Mouse (Mus musculus) thymus, postnatal 25 days (tissue): Measurements from ENCODE around the gene Dmac2.
A peak's percentile ranks its signal among the peaks of the same experiment; 100 is the strongest.
"Not testable (repeated sequence)": the region's sequence is repeated elsewhere in the genome, so short reads cannot be mapped to it uniquely, and the experiment has no call there.

Experiments used
- DNase-seq: peaks from one replicate; pipeline ENCODE4 v3.0.0; 2022

Dmac2 gene

DNA sequence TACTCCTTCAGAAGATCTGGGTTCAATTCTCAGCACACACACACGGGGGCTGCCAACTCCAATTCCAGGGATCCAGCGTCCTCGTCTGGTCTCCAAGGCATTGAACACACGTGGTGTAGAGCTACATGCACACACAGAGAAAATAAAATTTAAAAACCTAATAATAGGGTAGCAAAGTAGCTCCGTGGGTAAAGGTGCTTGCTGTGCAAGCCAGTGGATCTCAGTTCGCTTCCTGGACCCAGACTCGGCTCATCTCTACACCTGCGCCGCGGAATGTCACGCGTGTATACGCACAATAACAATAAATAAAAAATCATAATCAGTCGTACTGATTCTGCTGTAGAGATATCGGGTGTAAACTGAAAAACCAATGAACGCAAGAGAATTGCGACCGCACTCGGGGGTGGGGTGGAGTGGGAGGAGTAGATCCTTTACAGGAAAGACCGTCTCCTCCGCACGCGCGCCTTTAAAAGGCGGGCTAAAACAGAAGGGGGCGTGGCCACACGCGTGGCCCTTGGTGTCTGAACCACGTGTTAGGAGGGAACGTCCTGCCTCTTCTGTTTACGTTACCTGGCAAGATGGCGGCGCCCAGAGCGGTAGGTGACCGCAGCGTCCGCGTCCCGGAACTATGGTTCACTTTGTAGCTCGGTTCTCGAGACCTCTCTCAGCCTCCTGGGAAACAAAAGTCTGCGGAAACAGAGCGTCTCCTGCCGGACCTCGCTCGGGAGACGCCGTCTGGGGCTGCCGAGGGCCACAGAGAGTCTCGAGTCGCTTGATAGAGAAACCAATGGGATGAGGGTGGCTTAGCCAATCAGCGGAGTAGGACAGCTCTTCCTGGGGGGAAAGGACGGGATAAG lies at the start of gene Dmac2:
Gene Dmac2 (plus strand): TSS at position 550 of the 857 bp plus-strand sequence.
- DNase-seq = peak; percentile 94

DNA sequence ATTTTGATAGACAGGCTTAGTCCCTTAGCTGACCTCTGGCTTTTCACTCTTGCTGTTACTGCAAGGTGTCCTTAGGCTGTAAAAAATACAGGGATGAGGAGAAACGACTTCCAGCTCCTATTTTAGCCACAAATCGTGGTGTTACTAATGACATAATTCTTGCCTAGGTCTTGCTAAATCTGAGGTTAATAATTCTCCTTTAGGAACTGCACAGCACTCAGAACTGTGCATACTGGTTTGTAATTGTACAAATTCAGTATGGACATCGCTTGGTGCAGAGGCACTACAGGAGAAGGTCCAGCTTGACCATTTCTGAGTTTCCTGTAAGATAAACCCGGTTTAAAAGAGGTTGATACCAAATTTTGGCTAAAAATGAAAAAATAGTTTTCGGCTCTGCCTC lies 45.4 kb upstream of the Dmac2 start:
- not testable (repeated sequence) for DNase-seq

DNA sequence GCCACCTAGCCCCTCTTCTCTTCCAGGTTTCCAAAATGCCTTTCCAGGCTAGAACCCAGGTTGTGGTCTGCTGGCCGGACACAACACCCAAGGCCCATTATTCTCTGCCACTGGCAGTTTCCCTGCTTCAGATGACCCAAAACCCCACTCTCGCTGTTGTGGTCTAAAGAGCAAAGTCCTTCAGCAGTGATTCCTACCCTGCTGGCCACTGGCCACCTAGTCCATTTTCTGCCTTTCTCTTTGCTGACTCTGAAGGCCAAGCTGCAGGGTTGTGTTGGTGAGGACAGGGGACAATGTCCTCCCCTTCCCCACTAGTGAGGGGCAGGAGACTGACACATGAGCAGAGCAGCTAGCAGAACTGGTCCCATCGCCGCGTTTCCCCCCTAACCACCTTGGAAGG lies 44.1 kb upstream of the Dmac2 start:
- DNase-seq = no peak

DNA sequence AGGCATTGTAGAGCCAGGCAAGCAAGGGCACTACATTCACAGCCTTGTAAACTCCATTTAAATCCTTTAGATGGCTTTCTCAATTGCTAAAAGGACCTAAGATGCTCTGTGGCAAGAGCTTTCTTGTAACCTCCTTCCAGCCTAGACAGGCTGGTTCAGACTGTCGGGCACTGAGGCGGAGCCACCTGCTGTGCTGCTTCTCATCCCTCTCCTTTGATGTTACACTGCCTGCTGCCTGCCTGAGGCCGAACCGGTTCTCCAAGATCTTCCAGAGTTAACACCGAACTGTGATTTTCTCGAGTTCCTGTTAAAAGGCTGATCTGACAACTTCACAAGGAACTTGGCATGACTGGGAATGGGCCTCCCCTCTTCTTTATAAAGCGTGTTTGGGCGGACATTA lies 43.3 kb upstream of the Dmac2 start:
- DNase-seq = peak; percentile 48

DNA sequence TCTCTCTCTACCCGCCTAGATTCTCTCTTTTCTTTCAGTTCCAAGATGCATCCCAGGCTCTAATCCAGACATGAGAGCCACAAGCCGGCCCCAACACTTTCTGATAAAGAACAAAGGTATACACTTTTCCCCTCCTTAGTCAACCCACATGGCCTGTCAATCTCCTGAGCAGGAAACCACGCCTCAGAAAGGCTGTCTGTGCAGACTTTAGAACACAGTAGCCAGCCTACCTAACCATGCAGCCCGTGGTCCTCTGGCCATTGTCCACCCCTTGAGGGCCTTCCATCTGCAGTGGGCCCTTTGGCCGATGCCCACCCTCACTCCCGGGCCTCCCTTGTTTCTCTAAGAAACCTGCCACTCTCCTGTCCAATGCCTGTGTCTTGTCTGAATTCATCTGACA lies 42.9 kb upstream of the Dmac2 start:
- DNase-seq = not testable (repeated sequence)

DNA sequence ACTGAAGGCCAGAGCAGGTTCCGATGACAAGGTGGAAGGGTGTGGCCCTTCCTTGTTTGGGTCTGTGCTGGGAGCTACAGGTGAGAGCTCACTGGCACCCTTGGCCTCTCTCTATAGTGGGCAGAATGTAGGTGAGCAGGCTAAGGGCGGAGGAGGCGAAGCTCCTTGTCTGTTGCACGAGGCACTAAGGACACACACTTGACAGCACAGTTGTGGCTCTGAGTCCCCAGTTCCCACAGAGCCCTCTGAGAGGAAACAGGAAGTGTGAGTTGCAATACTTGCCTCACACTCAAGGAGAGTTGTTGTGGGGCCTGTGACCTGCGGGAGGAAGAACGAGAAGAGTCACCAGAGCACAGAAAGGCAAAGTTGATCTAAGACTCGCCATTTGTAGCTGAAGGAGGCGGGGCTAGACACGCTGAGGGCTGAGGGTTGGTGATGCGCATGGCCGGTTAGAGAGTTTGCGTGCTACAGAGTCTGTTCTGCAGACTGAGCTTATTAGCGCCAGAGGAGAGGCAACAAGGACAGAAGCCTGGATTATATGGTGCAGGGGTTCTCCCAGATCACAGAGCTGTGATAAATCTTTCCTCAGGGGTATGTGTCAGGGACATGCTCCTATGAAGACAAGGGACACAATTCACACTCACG lies 42.3 kb upstream of the Dmac2 start:
- peak; percentile 44 for DNase-seq

DNA sequence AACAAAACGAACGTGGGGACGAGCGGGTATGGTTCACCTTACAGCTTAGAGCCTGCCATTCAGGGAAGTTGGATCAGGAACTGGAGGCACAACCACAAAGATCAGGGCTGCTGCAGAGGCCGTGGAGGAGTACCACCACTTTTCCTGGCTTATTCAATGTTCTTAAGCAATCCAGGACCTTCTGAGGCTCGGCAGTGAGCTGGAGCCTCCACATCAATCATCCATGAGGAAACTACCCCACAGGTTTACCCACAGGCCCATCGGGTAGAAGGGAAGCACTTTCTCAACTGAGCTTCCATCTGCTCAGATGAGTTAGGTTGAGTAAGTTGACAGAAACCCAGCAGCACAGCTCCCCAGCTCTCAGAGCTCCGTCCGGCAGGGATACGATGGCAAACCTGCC lies 39.8 kb upstream of the Dmac2 start:
- no peak for DNase-seq

DNA sequence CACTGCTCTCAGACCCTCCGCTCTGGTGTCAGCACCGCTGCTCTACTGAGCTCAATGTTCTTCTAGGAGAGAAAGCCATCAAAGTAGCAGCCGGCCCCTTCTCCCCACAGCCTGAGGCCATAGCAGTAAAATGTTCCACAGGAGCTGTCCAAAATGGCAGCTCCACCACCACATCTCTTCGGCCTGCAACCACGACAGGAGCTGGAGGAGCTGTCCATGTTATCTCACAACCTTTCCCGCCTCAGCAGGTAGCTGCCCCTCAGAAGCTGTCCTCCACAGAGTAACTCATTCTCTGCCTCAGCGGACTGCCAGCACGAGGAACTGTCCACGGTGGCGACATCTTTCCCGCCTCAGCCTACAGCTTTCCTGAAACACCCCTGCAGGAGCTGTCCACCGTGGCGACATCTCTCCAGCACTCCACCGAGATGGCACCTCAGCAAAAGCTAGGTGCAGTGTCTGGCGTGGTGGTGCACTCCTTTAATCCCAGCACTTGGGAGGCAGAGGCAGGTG lies 36.9 kb upstream of the Dmac2 start:
- no peak for DNase-seq

DNA sequence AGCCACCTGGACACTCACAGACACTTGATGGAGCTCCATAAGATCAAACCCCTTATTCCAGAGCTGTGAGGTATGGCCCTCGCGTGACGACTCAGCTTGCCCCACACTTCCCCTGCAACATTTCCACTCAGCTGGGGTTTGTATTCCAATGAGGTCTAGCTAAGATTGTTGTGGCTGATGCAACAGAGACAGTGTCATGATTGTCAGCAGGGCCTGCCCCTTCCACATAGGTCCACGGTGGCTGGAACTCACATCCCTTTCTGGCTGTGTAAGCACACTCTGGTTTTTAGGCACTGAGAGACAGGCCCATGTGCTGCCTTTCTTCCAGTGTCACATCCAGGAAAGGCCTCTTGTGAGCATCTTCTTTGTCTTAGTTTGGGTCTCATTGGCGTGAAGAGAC lies 34.6 kb upstream of the Dmac2 start:
- no peak for DNase-seq

DNA sequence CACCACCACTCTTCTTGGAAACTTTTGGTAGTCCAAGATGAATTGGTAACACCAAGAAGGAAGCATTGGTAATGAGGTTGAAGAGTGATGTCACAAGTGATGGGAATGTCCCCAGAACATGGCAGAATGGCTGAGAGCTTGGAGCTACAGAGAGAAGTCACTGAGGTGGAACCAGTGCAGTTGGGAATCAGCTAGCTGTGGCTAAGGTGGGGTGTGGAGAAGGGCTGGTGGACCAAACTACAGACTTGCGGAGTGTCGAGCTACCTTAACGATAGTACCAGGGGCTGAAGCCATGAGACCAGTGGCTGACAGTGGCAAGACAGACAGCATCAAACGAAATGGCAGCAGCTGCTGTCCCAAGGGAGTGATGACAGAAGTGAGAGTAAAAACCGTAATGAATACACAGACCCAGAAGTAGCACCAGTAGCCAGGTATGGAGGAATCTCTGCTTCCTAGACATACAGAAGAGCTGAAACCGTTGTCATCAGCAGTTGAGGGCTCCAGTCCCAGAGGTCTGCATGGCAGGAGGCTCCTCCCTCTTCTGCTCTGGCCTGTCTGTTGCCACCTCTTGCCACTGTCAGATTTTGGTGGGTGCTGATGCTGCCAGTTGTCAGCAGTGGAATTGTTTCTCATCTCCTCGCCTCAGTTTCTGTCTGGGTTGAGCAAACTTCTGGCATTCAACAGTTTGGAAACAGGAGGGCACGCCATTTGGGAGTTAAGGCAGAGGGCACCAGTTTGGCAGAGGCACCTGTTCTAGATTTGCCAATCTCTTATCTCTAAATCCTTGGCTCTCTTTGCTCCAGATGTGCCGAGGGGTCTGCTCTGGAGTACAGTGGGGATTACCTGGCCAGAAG lies 33.6 kb upstream of the Dmac2 start:
- DNase-seq = no peak

DNA sequence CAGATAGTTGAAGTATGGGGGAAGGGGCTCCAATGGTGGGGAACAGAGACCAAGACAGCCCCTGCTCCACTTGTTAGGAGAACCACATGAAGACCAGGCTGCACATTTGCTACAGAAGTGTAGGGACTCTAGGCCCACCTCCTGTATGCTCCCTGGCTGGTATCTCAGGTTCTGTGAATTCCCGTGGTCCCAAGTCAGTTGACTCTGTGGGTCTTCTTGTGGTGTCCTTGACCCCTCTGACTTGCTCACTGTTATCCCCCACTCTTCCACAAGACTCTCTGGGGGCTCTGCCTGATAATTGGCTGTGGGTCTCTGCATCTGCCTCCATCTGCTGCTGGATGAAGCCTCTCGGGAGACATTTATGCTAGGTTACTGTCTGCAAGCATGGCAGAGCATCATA lies 28.0 kb upstream of the Dmac2 start:
- no peak for DNase-seq

DNA sequence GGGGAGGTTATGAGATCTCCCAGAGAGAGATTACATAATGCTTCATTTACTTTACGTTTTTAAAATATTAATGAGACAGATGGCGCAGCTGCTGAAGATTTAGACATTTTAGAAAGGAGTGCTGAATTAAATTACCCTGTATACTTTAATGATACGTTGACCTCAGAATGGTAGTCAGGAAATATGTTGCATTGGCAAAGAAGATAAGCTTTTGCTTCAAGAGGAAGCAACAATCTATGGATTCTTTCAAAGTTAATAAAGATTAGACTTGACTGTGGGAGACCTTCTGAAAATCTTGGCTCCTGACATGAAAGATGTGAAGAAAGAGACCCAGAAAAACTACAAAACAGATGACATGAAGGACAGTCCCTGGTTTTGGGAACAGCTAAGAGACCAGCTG lies 25.4 kb upstream of the Dmac2 start:
- no peak for DNase-seq

DNA sequence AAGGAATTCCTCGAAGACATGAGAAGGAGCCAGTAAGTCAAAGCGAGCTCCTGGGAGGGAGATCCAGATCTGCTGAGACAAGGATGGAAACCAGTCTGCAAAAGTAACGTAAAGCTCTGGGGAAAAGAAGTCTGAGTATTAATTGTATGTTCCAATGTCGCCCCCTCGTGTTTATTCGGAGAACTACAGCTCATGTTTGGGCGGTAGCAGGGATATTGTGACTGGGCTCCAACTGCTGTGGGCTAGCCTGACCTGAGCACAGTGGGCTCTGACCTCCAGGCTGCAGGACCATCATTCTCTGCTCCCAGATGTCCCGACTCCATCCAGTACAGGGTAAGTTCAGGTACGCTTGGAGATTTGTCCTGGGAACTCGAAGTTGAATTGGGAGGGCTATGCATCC lies 19.6 kb upstream of the Dmac2 start:
- DNase-seq = peak; percentile 78

DNA sequence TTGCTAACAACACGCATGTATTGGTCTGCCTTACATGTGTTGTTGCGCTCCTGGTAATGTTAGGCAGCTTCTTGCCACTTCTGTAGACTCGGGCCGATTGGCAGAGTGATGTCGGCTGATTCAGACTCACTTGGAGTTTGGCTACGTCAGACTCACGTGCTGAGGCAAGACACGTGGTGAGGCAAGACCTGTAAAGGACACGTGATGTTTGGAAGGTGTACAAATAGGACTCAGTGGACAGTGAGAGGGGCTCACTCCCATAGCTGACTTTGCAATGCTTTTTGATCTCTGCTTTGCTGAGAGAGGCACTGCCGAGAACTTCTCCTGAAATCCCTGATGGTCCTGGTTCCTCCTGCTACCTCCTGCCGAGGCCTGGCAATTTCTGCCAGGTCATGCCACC lies 18.5 kb upstream of the Dmac2 start:
- no peak for DNase-seq

DNA sequence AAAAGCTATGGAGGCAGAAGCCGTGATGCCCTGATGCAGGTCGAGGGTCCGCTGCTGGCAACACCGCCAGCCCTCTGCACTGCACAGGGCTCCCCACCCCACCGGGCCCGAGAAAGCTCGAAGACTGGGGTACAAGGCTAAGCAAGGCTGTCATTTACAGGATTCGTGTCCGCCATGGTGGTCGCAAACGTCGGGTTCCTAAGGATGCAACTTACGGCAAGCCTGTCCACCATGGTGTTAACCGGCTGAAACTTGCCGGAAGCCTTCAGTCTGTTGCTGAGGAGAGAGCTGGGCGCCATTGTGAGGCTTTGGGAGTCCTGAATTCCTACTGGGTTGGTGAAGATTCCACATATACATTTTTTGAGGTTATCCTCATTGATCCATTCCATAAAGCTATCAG lies 17.9 kb upstream of the Dmac2 start:
- no peak for DNase-seq

DNA sequence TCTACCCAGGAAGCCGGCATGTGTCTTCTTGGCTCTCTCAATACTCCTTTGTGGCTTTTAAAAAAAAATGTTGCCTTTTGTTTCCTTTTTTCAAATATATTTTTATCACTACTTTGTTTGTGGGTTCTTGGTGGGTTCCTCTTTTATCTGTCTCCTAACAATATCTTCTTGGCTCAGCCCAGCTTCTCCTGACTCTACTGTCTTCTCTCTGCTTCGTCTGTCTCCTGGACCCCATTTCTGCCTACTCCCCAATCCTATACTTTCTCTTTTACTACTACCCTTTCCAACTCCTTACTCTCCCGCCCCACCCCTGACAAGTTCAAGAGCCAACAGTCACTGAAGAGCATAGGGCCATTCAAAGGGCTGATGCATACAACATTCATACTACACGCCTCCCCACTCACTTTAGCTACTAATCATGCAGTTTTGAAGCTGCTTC lies 12.6 kb upstream of the Dmac2 start:
- DNase-seq = no peak

DNA sequence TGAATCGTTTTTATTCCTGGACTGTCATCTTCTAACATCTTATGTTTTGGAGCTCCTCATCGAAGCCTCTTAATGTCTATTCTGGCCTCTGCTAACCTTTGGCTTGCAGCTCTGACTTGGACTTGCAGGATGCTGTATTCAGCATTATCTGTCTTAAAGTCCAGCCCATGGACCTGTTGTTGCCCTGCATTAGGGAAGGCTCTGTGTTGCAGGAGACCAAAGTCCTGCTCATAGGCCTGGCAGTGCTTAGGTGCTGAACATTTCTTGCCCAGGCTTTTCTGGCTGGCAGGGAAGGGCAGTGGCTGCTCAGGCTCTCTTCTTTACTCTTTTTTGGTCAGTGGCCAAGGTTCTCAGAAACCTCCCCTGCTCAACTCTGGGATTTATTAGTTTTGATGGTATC lies 12.0 kb upstream of the Dmac2 start:
- no peak for DNase-seq

DNA sequence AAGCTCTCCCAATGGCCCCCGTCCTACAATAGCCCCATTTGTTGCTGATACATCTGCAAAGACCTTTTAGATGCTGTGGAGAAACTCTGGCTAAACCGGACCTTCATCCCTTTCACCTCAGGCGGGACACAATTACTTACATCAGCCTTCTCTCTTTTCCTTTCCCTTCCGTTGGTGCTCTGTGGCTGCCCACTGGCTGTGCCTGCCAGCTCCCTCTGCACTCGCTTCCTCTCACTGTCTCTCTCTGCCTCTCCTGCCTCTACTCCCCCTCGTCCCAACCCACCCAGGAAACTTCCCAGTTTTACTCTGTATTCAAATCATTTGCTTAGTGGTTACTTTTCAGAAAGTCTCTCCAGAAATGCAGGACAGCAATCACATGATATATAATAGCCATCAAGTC lies 9.2 kb upstream of the Dmac2 start:
- DNase-seq = no peak

DNA sequence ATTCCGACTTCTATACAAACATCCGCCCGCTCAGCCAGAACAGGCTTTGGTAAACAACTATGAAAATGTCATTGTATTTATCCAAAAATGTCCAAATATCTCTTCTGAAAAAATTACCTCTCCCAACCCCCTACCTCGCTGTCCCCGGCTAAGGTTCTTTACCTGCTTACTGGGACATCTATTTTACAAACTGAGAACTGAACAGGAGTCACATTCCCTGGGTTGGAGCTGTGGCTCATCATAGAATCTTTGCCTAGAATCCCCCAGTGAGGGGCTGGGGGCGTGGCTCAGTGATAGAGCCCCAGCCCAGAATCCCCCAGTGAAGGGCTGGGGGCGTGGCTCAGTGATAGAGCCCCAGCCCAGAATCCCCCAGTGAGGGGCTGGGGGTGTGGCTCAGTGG lies 7.7 kb upstream of the Dmac2 start:
- DNase-seq = no peak

DNA sequence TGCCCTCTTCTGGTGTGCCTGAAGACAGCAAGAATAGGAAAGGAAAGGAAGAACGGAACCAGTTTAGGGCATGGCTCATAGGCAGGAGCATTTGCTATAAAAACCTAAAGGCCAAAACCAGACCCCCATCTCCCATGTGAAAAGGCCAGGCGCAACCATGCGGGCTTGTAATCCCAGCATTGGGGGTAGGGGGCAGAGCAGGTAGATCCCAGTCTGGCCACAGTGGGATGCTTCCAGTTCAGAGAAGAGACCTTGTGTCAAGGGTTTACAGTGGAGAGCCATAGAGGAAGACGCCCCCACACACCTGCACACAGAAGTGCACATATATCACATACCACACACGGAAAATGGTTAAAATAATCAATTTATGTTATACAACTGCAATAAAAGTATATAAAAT lies 5.1 kb upstream of the Dmac2 start:
- no peak for DNase-seq

DNA sequence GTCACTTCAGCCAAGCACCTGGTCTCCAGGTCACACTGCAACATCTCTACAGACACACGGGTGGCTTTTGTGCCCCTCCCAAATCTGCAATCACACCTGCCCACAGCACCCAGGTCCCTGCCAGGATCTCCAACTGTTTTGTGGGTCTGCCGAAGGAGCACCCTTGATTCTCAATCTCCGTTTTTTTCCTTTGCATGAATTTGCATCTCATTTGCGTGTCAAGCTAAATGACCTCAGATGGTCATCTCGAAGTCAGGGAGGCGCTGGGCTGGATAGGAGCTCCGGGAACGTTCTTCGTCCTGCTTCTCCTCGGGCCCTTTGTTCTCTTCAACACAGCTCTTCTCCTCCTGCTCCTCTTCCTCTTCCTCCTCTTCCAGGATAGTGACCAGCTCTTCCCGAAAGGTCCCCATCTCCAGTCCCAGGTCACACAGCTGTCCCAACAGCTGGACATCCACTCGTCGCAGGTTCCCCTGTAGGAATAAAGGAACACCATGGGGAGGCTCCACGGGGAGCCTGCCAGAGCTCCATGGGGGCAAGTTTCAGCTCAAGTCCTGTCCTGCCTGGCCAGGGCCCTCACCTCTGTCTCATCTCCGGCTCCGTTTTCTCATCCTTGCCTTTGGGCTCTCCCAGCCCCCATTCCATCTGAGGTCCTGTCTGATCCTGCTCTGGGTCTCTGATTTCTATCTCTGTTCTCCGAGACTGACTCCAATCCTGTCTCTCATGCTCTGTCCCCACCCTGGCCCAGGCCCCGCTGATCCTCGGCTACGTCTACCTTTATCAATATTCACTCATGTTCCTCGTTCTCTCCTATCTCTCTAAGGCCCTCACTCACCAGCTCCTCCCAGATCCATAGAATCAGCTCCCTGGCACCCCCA lies 4.1 kb upstream of the Dmac2 start:
- DNase-seq = no peak

DNA sequence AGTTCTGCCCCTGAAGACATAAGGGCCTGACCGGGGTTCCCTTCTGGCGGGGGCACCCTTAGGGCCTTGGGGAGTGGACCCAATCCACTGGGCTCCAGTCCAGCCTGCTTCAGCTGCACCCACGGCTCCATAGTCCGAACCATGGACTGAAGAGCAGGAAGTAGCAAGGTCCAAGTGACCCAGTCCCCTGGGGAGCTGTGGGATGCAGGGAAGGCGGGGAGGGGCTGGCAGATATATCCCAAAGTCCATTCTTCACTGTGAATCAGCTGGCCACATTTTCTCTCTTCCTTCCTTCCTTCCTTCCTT lies 3.6 kb upstream of the Dmac2 start, which contains the start of gene Erich4:
Gene Erich4 (minus strand): TSS at position 187 of the 306 bp plus-strand sequence.
- DNase-seq = no peak
